Mouse (Mus musculus): ENCODE measurements around the gene 9130213A22Rik. TPM values are rescaled to one million over a fixed set of nuclear protein-coding genes. Genes with fewer than 3 reads are reported as not detected.

9130213A22Rik gene
- polyA plus RNA-seq, 1 experiment from 2014 or later, result 0.42 TPM

DNA sequence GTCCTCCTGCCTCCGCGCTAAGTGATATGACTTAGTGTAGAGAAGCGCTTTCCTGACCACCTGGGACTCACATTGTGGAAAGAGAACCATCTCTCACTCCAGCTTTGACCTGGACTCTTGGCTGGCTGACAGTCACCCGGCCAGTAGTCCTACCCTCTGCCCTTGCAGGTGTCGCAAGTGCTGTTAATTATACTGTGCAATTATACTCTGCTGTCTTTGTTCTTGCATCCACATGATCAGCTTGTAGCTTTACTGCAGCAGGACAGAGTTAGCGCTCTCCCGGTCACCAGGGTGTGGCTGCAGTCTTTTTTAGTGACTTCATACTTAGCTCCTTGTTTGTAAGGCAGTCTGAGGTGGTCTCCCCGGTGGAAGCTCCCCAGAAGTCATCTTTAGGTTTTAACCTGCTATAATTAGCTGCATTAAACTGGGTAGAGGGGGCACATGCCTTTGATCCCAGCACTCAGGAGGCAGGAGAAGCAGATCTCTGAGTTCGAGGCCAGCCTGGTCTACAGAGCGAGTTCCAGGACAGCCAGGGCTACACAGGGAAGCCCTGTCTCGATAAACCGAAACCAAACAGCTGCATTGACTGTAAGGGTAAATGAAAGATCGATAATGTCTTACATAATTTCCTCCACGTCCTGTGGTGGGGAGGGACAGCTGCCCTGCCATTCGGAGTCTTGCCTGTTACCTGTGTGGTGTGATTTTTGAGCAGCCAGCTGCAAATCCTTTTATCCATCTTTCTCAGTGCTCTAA lies 42.1 kb downstream of the 9130213A22Rik start:
- no peak overlapping the region for H3K4me3 ChIP-seq
- no peak overlapping the region for H3K27ac ChIP-seq (ENCODE audit: poor library complexity, severe bottlenecking)
- no peak for ATAC-seq (ENCODE audit: insufficient number of reproducible peaks, low FRiP score)
- H3K36me3 ChIP-seq, result no peaks in the 10 kb centered on the region
- H3K4me2 ChIP-seq, result no peak overlapping the region
- no peak overlapping the region for H3K9ac ChIP-seq
- WGBS, result 78% methylated on average over 15 of the region's 15 CpGs
- H3K4me1 ChIP-seq (replicated peaks), result no peaks in the 10 kb centered on the region
- no peaks in the 10 kb centered on the region for H3K9me3 ChIP-seq (replicated peaks)
- H3K27me3 ChIP-seq (replicated peaks), result no peaks in the 10 kb centered on the region

DNA sequence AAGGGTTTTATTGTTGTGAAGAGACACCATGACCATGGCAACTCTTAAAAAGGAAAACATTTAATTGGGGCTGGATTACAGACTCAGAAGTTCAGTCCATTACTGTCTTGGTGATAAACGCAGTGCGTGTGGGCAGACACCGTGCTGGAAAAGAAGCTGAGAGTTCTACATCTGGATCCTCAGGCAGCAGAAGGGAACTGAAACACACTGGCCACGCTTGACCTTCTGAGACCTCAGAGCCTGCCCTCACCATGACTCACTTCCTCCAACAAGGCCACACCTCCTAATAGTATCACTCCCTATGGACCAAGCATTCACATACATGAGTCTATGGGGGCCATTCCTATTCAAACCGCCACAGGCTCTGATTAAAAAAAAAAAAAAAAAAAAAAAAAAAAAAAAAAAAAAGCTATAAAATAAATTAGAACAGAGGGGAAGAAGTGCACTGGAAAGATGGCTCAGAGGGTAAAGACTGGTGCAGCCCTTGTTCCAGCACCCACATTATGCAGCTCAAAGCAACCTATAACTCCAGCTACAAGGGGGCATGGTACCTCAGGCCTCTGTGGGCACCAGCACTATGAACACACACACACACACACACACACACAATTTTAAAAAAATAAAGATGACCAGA lies 43.5 kb downstream of the 9130213A22Rik start:
- no peak overlapping the region for H3K27ac ChIP-seq (ENCODE audit: poor library complexity, severe bottlenecking)
- H3K4me2 ChIP-seq, result no peak overlapping the region
- 57% methylated on average over 5 of the region's 5 CpGs for WGBS
- ATAC-seq (ENCODE audit: insufficient number of reproducible peaks, low FRiP score), result no peak
- H3K4me1 ChIP-seq (replicated peaks), result no peaks in the 10 kb centered on the region
- no peaks in the 10 kb centered on the region for H3K36me3 ChIP-seq
- H3K4me3 ChIP-seq, result no peak overlapping the region
- H3K9me3 ChIP-seq (replicated peaks), result no peaks in the 10 kb centered on the region
- no peaks in the 10 kb centered on the region for H3K27me3 ChIP-seq (replicated peaks)
- H3K9ac ChIP-seq, result no peak overlapping the region

GRCm38 (mm10) chr11:69078041-69078440 lies 44.3 kb downstream of the 9130213A22Rik start:
- ATAC-seq (ENCODE audit: insufficient number of reproducible peaks, low FRiP score), result no peak
- 71% methylated on average over 6 of the region's 6 CpGs for WGBS
- H3K27me3 ChIP-seq (replicated peaks), result no peaks in the 10 kb centered on the region

GRCm38 (mm10) chr11:69077316-69077715 lies 45.1 kb downstream of the 9130213A22Rik start:
- no peak overlapping the region for H3K9ac ChIP-seq
- H3K4me1 ChIP-seq (replicated peaks), result peaks cover 4% of the 10 kb centered on the region
- H3K27me3 ChIP-seq (replicated peaks), result no peaks in the 10 kb centered on the region
- ATAC-seq (ENCODE audit: insufficient number of reproducible peaks, low FRiP score), result no peak
- H3K36me3 ChIP-seq, result no peaks in the 10 kb centered on the region
- H3K9me3 ChIP-seq (replicated peaks), result no peaks in the 10 kb centered on the region
- no peak overlapping the region for H3K27ac ChIP-seq (ENCODE audit: poor library complexity, severe bottlenecking)
- no peak overlapping the region for H3K4me2 ChIP-seq
- no peak overlapping the region for H3K4me3 ChIP-seq
- 73% methylated on average over 9 of the region's 9 CpGs for WGBS

More at GRCm38 (mm10) chr11:69078041-69078440, 44.3 kb downstream of the 9130213A22Rik start:
- Histone ChIP-seq H3K4me2 (no peak overlapping the region), H3K9ac (no peak overlapping the region), H3K36me3 (no peaks in the 10 kb centered on the region), H3K4me1 (replicated peaks) (no peaks in the 10 kb centered on the region), H3K27ac (ENCODE audit: poor library complexity, severe bottlenecking) (no peak overlapping the region), H3K4me3 (no peak overlapping the region), H3K9me3 (replicated peaks) (no peaks in the 10 kb centered on the region)

DNA sequence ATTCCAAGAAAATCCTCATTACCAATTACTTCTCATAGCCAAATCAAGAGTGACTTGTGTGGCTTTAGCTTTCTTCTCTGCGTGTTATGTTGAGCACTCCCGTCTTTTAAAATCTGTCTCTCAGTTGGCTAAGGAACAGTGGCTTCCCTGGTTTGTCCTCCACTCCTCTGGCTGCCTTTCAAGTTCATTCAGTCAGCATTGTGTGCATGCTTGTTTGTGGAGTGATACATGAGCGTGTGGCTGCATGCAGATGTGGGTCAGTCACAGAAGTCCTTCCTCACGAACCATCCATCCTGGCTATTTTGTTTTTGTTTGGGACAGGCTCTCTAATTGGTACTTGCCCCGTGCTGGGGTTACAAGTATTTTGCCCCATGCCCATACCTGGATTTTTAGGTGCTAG lies 45.8 kb downstream of the 9130213A22Rik start:
- no peak overlapping the region for H3K27ac ChIP-seq (ENCODE audit: poor library complexity, severe bottlenecking)
- no peaks in the 10 kb centered on the region for H3K36me3 ChIP-seq
- H3K27me3 ChIP-seq (replicated peaks), result no peaks in the 10 kb centered on the region
- no peak overlapping the region for H3K4me2 ChIP-seq
- H3K4me3 ChIP-seq, result no peak overlapping the region
- no peak for ATAC-seq (ENCODE audit: insufficient number of reproducible peaks, low FRiP score)
- H3K4me1 ChIP-seq (replicated peaks), result peaks cover 7% of the 10 kb centered on the region
- H3K9me3 ChIP-seq (replicated peaks), result no peaks in the 10 kb centered on the region
- no peak overlapping the region for H3K9ac ChIP-seq
- WGBS, result 78% methylated on average over 5 of the region's 5 CpGs

GRCm38 (mm10) chr11:69075764-69076479 lies 46.5 kb downstream of the 9130213A22Rik start:
- H3K4me1 ChIP-seq (replicated peaks), result peaks cover 14% of the 10 kb centered on the region
- H3K27ac ChIP-seq (ENCODE audit: poor library complexity, severe bottlenecking), result no peak overlapping the region
- no peak for ATAC-seq (ENCODE audit: insufficient number of reproducible peaks, low FRiP score)
- no peak overlapping the region for H3K9ac ChIP-seq
- no peak overlapping the region for H3K4me3 ChIP-seq
- no peaks in the 10 kb centered on the region for H3K36me3 ChIP-seq
- H3K27me3 ChIP-seq (replicated peaks), result no peaks in the 10 kb centered on the region
- H3K9me3 ChIP-seq (replicated peaks), result no peaks in the 10 kb centered on the region
- 55% methylated on average over 9 of the region's 9 CpGs for WGBS
- H3K4me2 ChIP-seq, result no peak overlapping the region

GRCm38 (mm10) chr11:69074776-69075069 lies 47.7 kb downstream of the 9130213A22Rik start:
- no peaks in the 10 kb centered on the region for H3K27me3 ChIP-seq (replicated peaks)
- no peak overlapping the region for H3K4me3 ChIP-seq
- H3K9ac ChIP-seq, result no peak overlapping the region
- ATAC-seq (ENCODE audit: insufficient number of reproducible peaks, low FRiP score), result no peak
- H3K4me1 ChIP-seq (replicated peaks), result peaks cover 18% of the 10 kb centered on the region
- no peaks in the 10 kb centered on the region for H3K36me3 ChIP-seq
- 47% methylated on average over 2 of the region's 2 CpGs for WGBS
- no peak overlapping the region for H3K27ac ChIP-seq (ENCODE audit: poor library complexity, severe bottlenecking)
- H3K9me3 ChIP-seq (replicated peaks), result no peaks in the 10 kb centered on the region
- no peak overlapping the region for H3K4me2 ChIP-seq

- WGBS, result 44% methylated on average over 6 of the region's 6 CpGs
- ATAC-seq (ENCODE audit: insufficient number of reproducible peaks, low FRiP score), result no peak
- H3K9ac ChIP-seq, result no peak overlapping the region
These were observed 48.2 kb downstream of the 9130213A22Rik start for GRCm38 (mm10) chr11:69073951-69074775.

DNA sequence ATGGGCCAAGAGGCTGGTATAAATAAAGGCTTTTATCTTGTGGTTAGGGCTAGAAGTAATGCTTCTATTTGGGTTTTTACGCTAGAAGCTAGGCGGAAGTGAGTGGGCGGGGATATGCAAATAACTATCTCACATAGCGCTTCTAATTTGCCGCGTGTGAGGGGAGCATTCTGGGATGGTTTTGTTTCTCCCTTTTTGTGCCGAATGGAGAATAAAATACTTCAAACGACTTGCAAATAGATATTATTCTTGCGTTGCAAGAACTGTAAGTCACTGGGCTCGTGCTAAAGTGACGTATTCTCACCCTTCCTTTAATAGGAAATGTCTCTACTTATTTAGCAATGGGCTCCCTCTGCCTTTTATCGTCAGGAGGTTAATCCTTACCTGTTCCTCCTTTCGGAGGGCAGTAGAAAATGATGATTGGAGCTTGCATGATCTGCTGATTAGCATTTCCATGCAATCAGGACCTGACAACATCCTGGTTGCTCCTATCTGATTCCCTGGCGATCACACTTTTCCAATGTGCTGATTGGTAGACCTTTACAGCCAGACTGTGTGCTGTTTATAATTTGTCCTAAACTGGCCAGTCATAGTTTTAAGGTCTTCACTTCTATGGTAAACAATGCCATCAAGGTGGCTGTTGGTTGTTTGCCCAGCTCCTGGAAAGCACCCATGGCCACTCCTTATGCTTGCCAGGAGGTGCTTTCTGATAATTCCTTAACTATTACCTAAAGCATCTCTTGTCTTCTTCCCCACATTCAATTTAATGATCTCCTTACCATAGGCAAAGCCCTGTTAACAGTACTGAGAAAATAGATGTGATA lies 49.1 kb downstream of the 9130213A22Rik start:
- peak; percentile 63 for ATAC-seq (ENCODE audit: insufficient number of reproducible peaks, low FRiP score)

More at GRCm38 (mm10) chr11:69073951-69074775, 48.2 kb downstream of the 9130213A22Rik start:
- H3K4me1 ChIP-seq (replicated peaks), result peaks cover 18% of the 10 kb centered on the region
- H3K4me2 ChIP-seq, result no peak overlapping the region
- H3K27me3 ChIP-seq (replicated peaks), result no peaks in the 10 kb centered on the region
- H3K4me3 ChIP-seq, result no peak overlapping the region
- peak overlapping the region; percentile 80; the same call in 1 of the 2 replicates for H3K27ac ChIP-seq (ENCODE audit: poor library complexity, severe bottlenecking)
- no peaks in the 10 kb centered on the region for H3K9me3 ChIP-seq (replicated peaks)
- no peaks in the 10 kb centered on the region for H3K36me3 ChIP-seq

GRCm38 (mm10) chr11:69072666-69073064 lies 49.7 kb downstream of the 9130213A22Rik start:
- WGBS, result 15% methylated on average over 9 of the region's 9 CpGs
- H3K27ac ChIP-seq (ENCODE audit: poor library complexity, severe bottlenecking), result peak overlapping the region; percentile 66
- peaks cover 20% of the 10 kb centered on the region for H3K4me1 ChIP-seq (replicated peaks)
- H3K9me3 ChIP-seq (replicated peaks), result no peaks in the 10 kb centered on the region
- H3K4me2 ChIP-seq, result peak overlapping the region; percentile 70
- peak overlapping the region; percentile 70 for H3K9ac ChIP-seq
- no peaks in the 10 kb centered on the region for H3K27me3 ChIP-seq (replicated peaks)
- ATAC-seq (ENCODE audit: insufficient number of reproducible peaks, low FRiP score), result no peak
- H3K36me3 ChIP-seq, result no peaks in the 10 kb centered on the region
- peak overlapping the region; percentile 40 for H3K4me3 ChIP-seq

More for the DNA sequence above, 49.1 kb downstream of the 9130213A22Rik start:
- Histone ChIP-seq H3K4me3 (peak overlapping the region; percentile 40), H3K4me2 (peak overlapping the region; percentile 70), H3K27ac (ENCODE audit: poor library complexity, severe bottlenecking) (peak overlapping the region; percentile 80), H3K4me1 (replicated peaks) (peaks cover 18% of the 10 kb centered on the region), H3K9ac (peak overlapping the region; percentile 70), H3K36me3 (no peaks in the 10 kb centered on the region), H3K9me3 (replicated peaks) (no peaks in the 10 kb centered on the region), H3K27me3 (replicated peaks) (no peaks in the 10 kb centered on the region)
- 0% methylated on average over 14 of the region's 14 CpGs for WGBS

All from heart, embryonic 12.5 days (tissue).